Mouse (Mus musculus): ENCODE data around the gene Ctf2. TPM values are rescaled to one million over a fixed set of nuclear protein-coding genes. Genes with fewer than 3 reads are reported as not detected.

Ctf2 gene
- polyA plus RNA-seq (2015; fragmentation: Illumina TruSeq; extraction: RNeasy Lipid Tissue Mini Kit (QIAGEN cat#74804); ENCODE audit: insufficient read depth, low read depth, low replicate concordance): not detected

GRCm38 (mm10) chr7:127732066-127732465 is at the start of gene Ctf2:
TSS of gene Ctf2 (minus strand) at chr7:127732166.

GRCm38 (mm10) chr7:127776426-127776825 is 44.5 kb upstream of the Ctf2 start, which contains the start of gene Setd1a:
TSS of gene Setd1a (plus strand) at chr7:127776670.

DNA sequence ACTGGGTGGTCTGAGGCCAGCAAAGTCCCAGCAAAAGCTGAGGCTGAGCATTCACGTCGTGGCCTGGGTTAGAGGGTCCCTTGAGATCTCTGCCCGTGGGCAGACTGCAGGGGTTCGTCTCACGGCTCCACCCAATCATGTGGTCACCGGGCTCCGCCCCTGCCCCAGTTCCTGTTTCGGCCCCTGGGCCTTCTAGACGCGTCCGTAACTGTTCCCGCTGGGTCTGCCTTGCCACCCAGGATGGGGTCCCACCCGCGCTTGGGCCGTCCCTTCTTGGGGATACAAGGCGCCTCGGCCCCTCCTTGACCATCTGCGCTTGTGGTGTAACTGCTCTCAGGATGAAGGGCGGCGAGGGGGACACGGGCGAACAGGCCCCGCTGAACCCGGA is 37.7 kb upstream of the Ctf2 start, which contains the start of gene Orai3:
Orai3 (plus strand) TSS at position 165 of the 388 bp plus-strand sequence.

DNA sequence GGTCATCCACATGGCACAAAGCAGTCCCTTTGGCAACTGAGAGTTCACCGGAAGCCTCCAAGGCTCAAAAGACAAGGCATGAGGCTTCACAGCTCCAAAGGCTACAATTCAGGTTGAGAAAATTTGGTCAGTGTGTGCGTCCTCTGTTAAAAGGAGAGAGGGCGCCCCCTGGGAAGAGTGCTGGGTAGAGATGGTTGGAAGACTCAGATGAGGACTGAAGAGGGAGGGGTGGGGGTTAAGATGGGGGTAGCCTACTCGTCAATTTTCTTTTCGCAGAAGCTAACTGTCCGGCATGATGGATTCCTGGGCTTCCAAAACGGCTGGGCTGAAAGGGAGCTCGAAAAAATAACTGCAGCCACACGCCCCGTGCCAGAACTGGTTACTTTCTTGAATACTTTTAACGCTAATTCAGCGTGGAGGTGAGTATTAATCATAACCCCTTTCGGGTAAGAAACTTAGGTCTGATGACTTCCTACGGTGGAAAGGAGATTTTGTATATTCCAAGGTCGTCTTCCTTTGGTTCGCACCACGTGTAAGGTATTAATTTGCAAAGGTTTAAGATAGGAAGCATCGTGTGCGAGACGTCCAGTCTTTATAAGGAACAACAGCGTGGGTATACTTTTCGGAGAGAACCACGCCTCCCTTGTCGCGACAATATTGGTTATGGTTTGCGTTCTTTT is 12.5 kb upstream of the Ctf2 start, which contains the start of gene Fbxl19:
Fbxl19 (plus strand) TSS at position 178 of the 680 bp plus-strand sequence.

DNA sequence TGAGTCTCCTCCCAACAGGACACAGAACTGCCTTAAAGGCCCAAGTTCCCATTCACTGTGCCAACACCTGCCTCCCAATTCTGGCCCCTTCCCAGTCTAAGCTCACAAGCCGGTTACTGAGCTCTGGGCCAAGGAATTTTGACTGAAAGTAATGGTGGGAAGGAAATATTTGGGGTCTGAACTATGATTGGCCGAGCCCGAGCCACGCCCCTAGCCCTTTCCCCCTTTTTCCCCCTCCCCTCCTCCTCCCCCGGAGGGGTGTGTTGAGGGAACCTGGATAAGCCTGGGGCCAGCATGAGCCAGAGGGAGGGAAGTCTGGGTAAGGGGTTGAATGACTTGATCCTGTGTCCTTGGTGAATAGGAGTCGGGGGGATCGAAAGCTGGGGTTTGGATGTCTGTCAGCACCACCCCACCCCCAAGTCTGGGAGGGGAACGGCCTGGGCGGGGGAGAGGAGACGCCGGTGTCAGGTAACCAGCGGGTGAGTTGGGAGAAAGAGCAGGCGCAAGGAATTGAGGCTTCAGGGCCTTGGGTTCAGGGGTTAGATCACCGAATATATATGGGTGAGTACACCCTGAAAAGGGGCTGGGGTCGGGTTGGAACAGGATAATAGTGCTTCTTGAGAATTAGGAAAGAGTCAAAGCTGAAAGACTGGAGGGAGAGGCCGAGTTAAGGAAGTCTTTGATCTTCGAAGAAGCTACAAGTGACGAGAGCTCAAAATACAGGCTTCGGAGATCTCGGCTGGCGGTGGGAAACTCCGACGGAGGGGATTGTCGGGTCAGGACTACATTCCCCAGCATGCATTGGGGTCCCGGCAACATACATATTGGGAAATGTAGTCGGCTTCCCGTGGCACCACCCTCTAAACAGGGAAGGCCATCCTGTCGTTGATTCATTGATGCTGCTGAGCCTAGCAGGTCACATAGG is 19.2 kb downstream of the Ctf2 start, which contains the start of gene Ctf1:
Ctf1 (plus strand) TSS at position 276 of the 925 bp plus-strand sequence.

GRCm38 (mm10) chr7:127708207-127709078 is 23.5 kb downstream of the Ctf2 start, which contains the start of gene Bcl7c:
TSS of gene Bcl7c (minus strand) at chr7:127708933.

Other genes with a start within 250 kb of the Ctf2 start
- 4.0 TPM for gene Srcap, start 220.2 kb downstream of the Ctf2 start, polyA plus RNA-seq (2015; fragmentation: Illumina TruSeq; extraction: RNeasy Lipid Tissue Mini Kit (QIAGEN cat#74804); ENCODE audit: insufficient read depth, low read depth, low replicate concordance)
- gene Gm42715, start 212.6 kb downstream of the Ctf2 start, polyA plus RNA-seq (2015; fragmentation: Illumina TruSeq; extraction: RNeasy Lipid Tissue Mini Kit (QIAGEN cat#74804); ENCODE audit: insufficient read depth, low read depth, low replicate concordance): 13.7 TPM
- gene Tmem265, start 170.8 kb downstream of the Ctf2 start, polyA plus RNA-seq (2015; fragmentation: Illumina TruSeq; extraction: RNeasy Lipid Tissue Mini Kit (QIAGEN cat#74804); ENCODE audit: insufficient read depth, low read depth, low replicate concordance): not detected
- gene Phkg2, start 158.8 kb downstream of the Ctf2 start, polyA plus RNA-seq (2015; fragmentation: Illumina TruSeq; extraction: RNeasy Lipid Tissue Mini Kit (QIAGEN cat#74804); ENCODE audit: insufficient read depth, low read depth, low replicate concordance): 33.3 TPM
- gene Ccdc189, start 143.6 kb downstream of the Ctf2 start, polyA plus RNA-seq (2015; fragmentation: Illumina TruSeq; extraction: RNeasy Lipid Tissue Mini Kit (QIAGEN cat#74804); ENCODE audit: insufficient read depth, low read depth, low replicate concordance): 4.7 TPM
- 13.6 TPM for gene Rnf40, start 143.4 kb downstream of the Ctf2 start, polyA plus RNA-seq (2015; fragmentation: Illumina TruSeq; extraction: RNeasy Lipid Tissue Mini Kit (QIAGEN cat#74804); ENCODE audit: insufficient read depth, low read depth, low replicate concordance)
- gene Zfp629, start 116.4 kb downstream of the Ctf2 start, polyA plus RNA-seq (2015; fragmentation: Illumina TruSeq; extraction: RNeasy Lipid Tissue Mini Kit (QIAGEN cat#74804); ENCODE audit: insufficient read depth, low read depth, low replicate concordance): 3.3 TPM
- 12.7 TPM for gene Bcl7c, start 23.2 kb downstream of the Ctf2 start, polyA plus RNA-seq (2015; fragmentation: Illumina TruSeq; extraction: RNeasy Lipid Tissue Mini Kit (QIAGEN cat#74804); ENCODE audit: insufficient read depth, low read depth, low replicate concordance)
- 1.5 TPM for gene Ctf1, start 19.4 kb downstream of the Ctf2 start, polyA plus RNA-seq (2015; fragmentation: Illumina TruSeq; extraction: RNeasy Lipid Tissue Mini Kit (QIAGEN cat#74804); ENCODE audit: insufficient read depth, low read depth, low replicate concordance)
- gene Fbxl19, start 12.4 kb upstream of the Ctf2 start, polyA plus RNA-seq (2015; fragmentation: Illumina TruSeq; extraction: RNeasy Lipid Tissue Mini Kit (QIAGEN cat#74804); ENCODE audit: insufficient read depth, low read depth, low replicate concordance): 3.7 TPM
- gene Orai3, start 37.6 kb upstream of the Ctf2 start, polyA plus RNA-seq (2015; fragmentation: Illumina TruSeq; extraction: RNeasy Lipid Tissue Mini Kit (QIAGEN cat#74804); ENCODE audit: insufficient read depth, low read depth, low replicate concordance): 5.9 TPM
- 5.8 TPM for gene Setd1a, start 44.5 kb upstream of the Ctf2 start, polyA plus RNA-seq (2015; fragmentation: Illumina TruSeq; extraction: RNeasy Lipid Tissue Mini Kit (QIAGEN cat#74804); ENCODE audit: insufficient read depth, low read depth, low replicate concordance)
- gene Gm49388, start 53.4 kb upstream of the Ctf2 start, polyA plus RNA-seq (2015; fragmentation: Illumina TruSeq; extraction: RNeasy Lipid Tissue Mini Kit (QIAGEN cat#74804); ENCODE audit: insufficient read depth, low read depth, low replicate concordance): 1.5 TPM
- 26.3 TPM for gene Hsd3b7, start 68.4 kb upstream of the Ctf2 start, polyA plus RNA-seq (2015; fragmentation: Illumina TruSeq; extraction: RNeasy Lipid Tissue Mini Kit (QIAGEN cat#74804); ENCODE audit: insufficient read depth, low read depth, low replicate concordance)
- gene Stx4a, start 92.1 kb upstream of the Ctf2 start, polyA plus RNA-seq (2015; fragmentation: Illumina TruSeq; extraction: RNeasy Lipid Tissue Mini Kit (QIAGEN cat#74804); ENCODE audit: insufficient read depth, low read depth, low replicate concordance): 32.5 TPM
- 0.92 TPM for gene Stx1b, start 92.4 kb upstream of the Ctf2 start, polyA plus RNA-seq (2015; fragmentation: Illumina TruSeq; extraction: RNeasy Lipid Tissue Mini Kit (QIAGEN cat#74804); ENCODE audit: insufficient read depth, low read depth, low replicate concordance)
- gene Zfp646, start 144.1 kb upstream of the Ctf2 start, polyA plus RNA-seq (2015; fragmentation: Illumina TruSeq; extraction: RNeasy Lipid Tissue Mini Kit (QIAGEN cat#74804); ENCODE audit: insufficient read depth, low read depth, low replicate concordance): 6.2 TPM
- gene Zfp668, start 144.7 kb upstream of the Ctf2 start, polyA plus RNA-seq (2015; fragmentation: Illumina TruSeq; extraction: RNeasy Lipid Tissue Mini Kit (QIAGEN cat#74804); ENCODE audit: insufficient read depth, low read depth, low replicate concordance): 0.57 TPM
- 34.6 TPM for gene Prss53, start 158.8 kb upstream of the Ctf2 start, polyA plus RNA-seq (2015; fragmentation: Illumina TruSeq; extraction: RNeasy Lipid Tissue Mini Kit (QIAGEN cat#74804); ENCODE audit: insufficient read depth, low read depth, low replicate concordance)
- gene Gm21974, start 163.3 kb upstream of the Ctf2 start, polyA plus RNA-seq (2015; fragmentation: Illumina TruSeq; extraction: RNeasy Lipid Tissue Mini Kit (QIAGEN cat#74804); ENCODE audit: insufficient read depth, low read depth, low replicate concordance): not detected
- gene Vkorc1, start 163.5 kb upstream of the Ctf2 start, polyA plus RNA-seq (2015; fragmentation: Illumina TruSeq; extraction: RNeasy Lipid Tissue Mini Kit (QIAGEN cat#74804); ENCODE audit: insufficient read depth, low read depth, low replicate concordance): 46.0 TPM
- gene Bckdk, start 171.9 kb upstream of the Ctf2 start, polyA plus RNA-seq (2015; fragmentation: Illumina TruSeq; extraction: RNeasy Lipid Tissue Mini Kit (QIAGEN cat#74804); ENCODE audit: insufficient read depth, low read depth, low replicate concordance): 50.9 TPM
- 8.2 TPM for gene Kat8, start 180.3 kb upstream of the Ctf2 start, polyA plus RNA-seq (2015; fragmentation: Illumina TruSeq; extraction: RNeasy Lipid Tissue Mini Kit (QIAGEN cat#74804); ENCODE audit: insufficient read depth, low read depth, low replicate concordance)
- 37.0 TPM for gene Prss8, start 197.9 kb upstream of the Ctf2 start, polyA plus RNA-seq (2015; fragmentation: Illumina TruSeq; extraction: RNeasy Lipid Tissue Mini Kit (QIAGEN cat#74804); ENCODE audit: insufficient read depth, low read depth, low replicate concordance)
- 7.1 TPM for gene Prss36, start 214.6 kb upstream of the Ctf2 start, polyA plus RNA-seq (2015; fragmentation: Illumina TruSeq; extraction: RNeasy Lipid Tissue Mini Kit (QIAGEN cat#74804); ENCODE audit: insufficient read depth, low read depth, low replicate concordance)
- gene Fus, start 235.3 kb upstream of the Ctf2 start, polyA plus RNA-seq (2015; fragmentation: Illumina TruSeq; extraction: RNeasy Lipid Tissue Mini Kit (QIAGEN cat#74804); ENCODE audit: insufficient read depth, low read depth, low replicate concordance): 87.1 TPM

Data from pancreas, adult 10 weeks (tissue).